Mouse (Mus musculus): Measurements from ENCODE around the gene Rprml. TPM values are rescaled to one million over a fixed set of nuclear protein-coding genes. Genes with fewer than 3 reads are reported as not detected.
A peak's percentile ranks its signal among the peaks of the same experiment; 100 is the strongest.

The Rprml gene
- polyA plus RNA-seq, 1 experiment: not detected

GRCm38 (mm10) chr11:103634806-103635205, 14.6 kb upstream of the Rprml start:
- Histone ChIP-seq H3K79me2 (ENCODE audit: control insufficient read depth, insufficient read depth) (no peaks in the 10 kb centered on the region), H3K79me3 (ENCODE audit: low read depth) (no peaks in the 10 kb centered on the region), H3K36me3 (ENCODE audit: control insufficient read depth, insufficient read depth) (no peaks in the 10 kb centered on the region), H3K4me3 (ENCODE audit: insufficient read depth, poor library complexity, severe bottlenecking) (no peak overlapping the region), H3K27me3 (ENCODE audit: control insufficient read depth, insufficient read depth, insufficient read length) (peaks cover 47% of the 10 kb centered on the region), H3ac (ENCODE audit: control insufficient read depth, insufficient read length, low read depth) (no peak overlapping the region)
- TF ChIP-seq FOSL1 (IDR thresholded peaks at IDR 0.05; ENCODE audit: insufficient read depth, low read length, poor library complexity, severe bottlenecking) (no peak), CTCF (IDR thresholded peaks at IDR 0.05; ENCODE audit: control insufficient read depth, insufficient read depth, insufficient read length) (no peak), CEBPB (IDR thresholded peaks at IDR 0.05; ENCODE audit: low read depth) (no peak), MYOG (IDR thresholded peaks at IDR 0.05; ENCODE audit: control insufficient read depth, extremely low read depth, insufficient read length) (no peak), MAX (IDR thresholded peaks at IDR 0.05) (no peak), MYOD1 (IDR thresholded peaks at IDR 0.05; ENCODE audit: control insufficient read depth, insufficient read length, low read depth) (no peak), USF1 (IDR thresholded peaks at IDR 0.05; ENCODE audit: low read depth) (no peak)

GRCm38 (mm10) chr11:103635481-103635880, 13.9 kb upstream of the Rprml start:
- no peaks in the 10 kb centered on the region for H3K79me2 ChIP-seq (ENCODE audit: control insufficient read depth, insufficient read depth)
- no peak overlapping the region for H3ac ChIP-seq (ENCODE audit: control insufficient read depth, insufficient read length, low read depth)
- H3K4me3 ChIP-seq (ENCODE audit: insufficient read depth, poor library complexity, severe bottlenecking): no peak overlapping the region
- H3K36me3 ChIP-seq (ENCODE audit: control insufficient read depth, insufficient read depth): no peaks in the 10 kb centered on the region
- TF ChIP-seq CEBPB (IDR thresholded peaks at IDR 0.05; ENCODE audit: low read depth): no peak
- no peak for TF ChIP-seq CTCF (IDR thresholded peaks at IDR 0.05; ENCODE audit: control insufficient read depth, insufficient read depth, insufficient read length)
- no peak for TF ChIP-seq MYOG (IDR thresholded peaks at IDR 0.05; ENCODE audit: control insufficient read depth, extremely low read depth, insufficient read length)
- no peak for TF ChIP-seq FOSL1 (IDR thresholded peaks at IDR 0.05; ENCODE audit: insufficient read depth, low read length, poor library complexity, severe bottlenecking)
- TF ChIP-seq USF1 (IDR thresholded peaks at IDR 0.05; ENCODE audit: low read depth): no peak
- TF ChIP-seq MYOD1 (IDR thresholded peaks at IDR 0.05; ENCODE audit: control insufficient read depth, insufficient read length, low read depth): no peak
- TF ChIP-seq MAX (IDR thresholded peaks at IDR 0.05): no peak
- H3K27me3 ChIP-seq (ENCODE audit: control insufficient read depth, insufficient read depth, insufficient read length): peaks cover 50% of the 10 kb centered on the region
- H3K79me3 ChIP-seq (ENCODE audit: low read depth): no peaks in the 10 kb centered on the region

- no peak for TF ChIP-seq CTCF (IDR thresholded peaks at IDR 0.05; ENCODE audit: control insufficient read depth, insufficient read depth, insufficient read length)
- no peak for TF ChIP-seq CEBPB (IDR thresholded peaks at IDR 0.05; ENCODE audit: low read depth)
- H3K4me3 ChIP-seq (ENCODE audit: insufficient read depth, poor library complexity, severe bottlenecking): no peak overlapping the region
These were observed 13.1 kb upstream of the Rprml start for GRCm38 (mm10) chr11:103636261-103636660.

GRCm38 (mm10) chr11:103638790-103639189, 10.6 kb upstream of the Rprml start, which contains the start of gene Lyzl6:
TSS of gene Lyzl6 (minus strand) at chr11:103638890.
- Histone ChIP-seq H3K27me3 (ENCODE audit: control insufficient read depth, insufficient read depth, insufficient read length) (peaks cover 61% of the 10 kb centered on the region), H3K79me2 (ENCODE audit: control insufficient read depth, insufficient read depth) (no peaks in the 10 kb centered on the region), H3K36me3 (ENCODE audit: control insufficient read depth, insufficient read depth) (no peaks in the 10 kb centered on the region), H3K79me3 (ENCODE audit: low read depth) (no peaks in the 10 kb centered on the region), H3ac (ENCODE audit: control insufficient read depth, insufficient read length, low read depth) (no peak within 1 kb of the TSS), H3K4me3 (ENCODE audit: insufficient read depth, poor library complexity, severe bottlenecking) (no peak within 1 kb of the TSS)
- TF ChIP-seq FOSL1 (IDR thresholded peaks at IDR 0.05; ENCODE audit: insufficient read depth, low read length, poor library complexity, severe bottlenecking) (no peak), MYOD1 (IDR thresholded peaks at IDR 0.05; ENCODE audit: control insufficient read depth, insufficient read length, low read depth) (no peak), MYOG (IDR thresholded peaks at IDR 0.05; ENCODE audit: control insufficient read depth, extremely low read depth, insufficient read length) (no peak), USF1 (IDR thresholded peaks at IDR 0.05; ENCODE audit: low read depth) (no peak), CEBPB (IDR thresholded peaks at IDR 0.05; ENCODE audit: low read depth) (no peak), MAX (IDR thresholded peaks at IDR 0.05) (no peak), CTCF (IDR thresholded peaks at IDR 0.05; ENCODE audit: control insufficient read depth, insufficient read depth, insufficient read length) (no peak)

More at GRCm38 (mm10) chr11:103636261-103636660, 13.1 kb upstream of the Rprml start:
- Histone ChIP-seq H3K36me3 (ENCODE audit: control insufficient read depth, insufficient read depth) (no peaks in the 10 kb centered on the region), H3K79me3 (ENCODE audit: low read depth) (no peaks in the 10 kb centered on the region), H3K79me2 (ENCODE audit: control insufficient read depth, insufficient read depth) (no peaks in the 10 kb centered on the region), H3K27me3 (ENCODE audit: control insufficient read depth, insufficient read depth, insufficient read length) (peaks cover 58% of the 10 kb centered on the region), H3ac (ENCODE audit: control insufficient read depth, insufficient read length, low read depth) (no peak overlapping the region)

- TF ChIP-seq FOSL1 (IDR thresholded peaks at IDR 0.05; ENCODE audit: insufficient read depth, low read length, poor library complexity, severe bottlenecking) (no peak), CTCF (IDR thresholded peaks at IDR 0.05; ENCODE audit: control insufficient read depth, insufficient read depth, insufficient read length) (peak; percentile 83)
- Histone ChIP-seq H3K27me3 (ENCODE audit: control insufficient read depth, insufficient read depth, insufficient read length) (peaks cover 57% of the 10 kb centered on the region), H3K4me3 (ENCODE audit: insufficient read depth, poor library complexity, severe bottlenecking) (no peak overlapping the region), H3K36me3 (ENCODE audit: control insufficient read depth, insufficient read depth) (no peaks in the 10 kb centered on the region), H3K79me3 (ENCODE audit: low read depth) (no peaks in the 10 kb centered on the region), H3ac (ENCODE audit: control insufficient read depth, insufficient read length, low read depth) (no peak overlapping the region), H3K79me2 (ENCODE audit: control insufficient read depth, insufficient read depth) (no peaks in the 10 kb centered on the region)
These were observed 9.9 kb upstream of the Rprml start for GRCm38 (mm10) chr11:103639407-103639946.

GRCm38 (mm10) chr11:103643211-103643610, 6.2 kb upstream of the Rprml start:
- H3K36me3 ChIP-seq (ENCODE audit: control insufficient read depth, insufficient read depth): no peaks in the 10 kb centered on the region
- H3K79me2 ChIP-seq (ENCODE audit: control insufficient read depth, insufficient read depth): no peaks in the 10 kb centered on the region
- TF ChIP-seq CTCF (IDR thresholded peaks at IDR 0.05; ENCODE audit: control insufficient read depth, insufficient read depth, insufficient read length): no peak
- no peak for TF ChIP-seq CEBPB (IDR thresholded peaks at IDR 0.05; ENCODE audit: low read depth)
- no peak for TF ChIP-seq MYOG (IDR thresholded peaks at IDR 0.05; ENCODE audit: control insufficient read depth, extremely low read depth, insufficient read length)
- TF ChIP-seq USF1 (IDR thresholded peaks at IDR 0.05; ENCODE audit: low read depth): no peak
- TF ChIP-seq FOSL1 (IDR thresholded peaks at IDR 0.05; ENCODE audit: insufficient read depth, low read length, poor library complexity, severe bottlenecking): no peak
- TF ChIP-seq MAX (IDR thresholded peaks at IDR 0.05): no peak
- TF ChIP-seq MYOD1 (IDR thresholded peaks at IDR 0.05; ENCODE audit: control insufficient read depth, insufficient read length, low read depth): no peak
- no peaks in the 10 kb centered on the region for H3K79me3 ChIP-seq (ENCODE audit: low read depth)
- no peak overlapping the region for H3K4me3 ChIP-seq (ENCODE audit: insufficient read depth, poor library complexity, severe bottlenecking)
- peaks cover 50% of the 10 kb centered on the region for H3K27me3 ChIP-seq (ENCODE audit: control insufficient read depth, insufficient read depth, insufficient read length)
- H3ac ChIP-seq (ENCODE audit: control insufficient read depth, insufficient read length, low read depth): no peak overlapping the region

All from C2C12 (cell line).